Mouse (Mus musculus) thymus, adult 18-20 months (tissue): ENCODE measurements around the gene Defb35.
"Not testable (repeated sequence)": the region's sequence is repeated elsewhere in the genome, so short reads cannot be mapped to it uniquely, and the experiment has no call there.

Experiments
- DNase-seq, 2 experiments: peaks; one replicate each; pipeline ENCODE4 v3.0.0; 2022; ENCODE audit warnings: mixed read lengths in 2 of 2

Gene Defb35

DNA sequence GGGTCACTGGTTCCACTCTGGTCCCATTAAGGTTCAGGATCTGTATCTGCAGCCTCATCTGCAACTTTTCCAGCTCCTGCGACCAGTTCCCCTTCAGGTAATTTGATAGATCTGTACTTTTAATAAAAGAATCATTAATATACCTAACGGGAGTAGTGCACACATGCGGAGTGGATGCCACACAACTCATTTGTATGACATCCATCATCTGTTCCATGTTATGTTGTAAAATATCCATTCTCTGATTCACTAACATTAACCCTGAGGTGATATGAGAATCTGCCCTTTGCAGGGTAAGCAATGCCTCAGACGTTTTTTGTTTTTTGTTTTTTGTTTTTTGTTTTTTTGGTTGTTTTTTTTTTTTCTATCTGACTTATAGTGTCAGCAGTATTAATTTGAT is at the start of gene Defb35:
Gene Defb35 (plus strand): TSS at position 301 of the 400 bp plus-strand sequence.
- not testable (repeated sequence) for DNase-seq

- not testable (repeated sequence) for DNase-seq
Observed at GRCm38 (mm10) chr8:21906290-21906689, 31.9 kb upstream of the Defb35 start, which contains the start of gene Defb11. Gene Defb11, minus strand, starts transcription at chr8:21906412.

DNA sequence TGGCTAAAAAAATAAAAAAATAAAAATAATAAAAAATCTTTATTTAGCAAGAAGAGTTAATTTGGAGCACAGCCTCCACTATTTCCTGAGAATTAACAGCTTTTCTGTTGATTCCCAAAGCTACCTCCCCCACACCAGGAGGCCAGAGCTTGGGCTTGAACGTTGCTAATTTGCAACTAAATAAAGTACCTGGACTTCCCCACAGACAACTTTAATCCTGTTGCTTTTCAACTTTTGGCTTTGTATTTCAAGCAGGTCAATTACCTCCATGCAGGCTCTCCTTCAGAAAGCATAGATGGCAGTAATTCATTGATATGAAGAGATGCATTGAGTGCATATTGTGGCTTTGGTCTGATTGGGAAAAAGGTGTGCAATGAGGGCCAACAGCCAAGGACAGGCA is 26.2 kb upstream of the Defb35 start:
- no peak for DNase-seq

- DNase-seq, result no peak
Observed at GRCm38 (mm10) chr8:21912554-21912953, 25.6 kb upstream of the Defb35 start.

- DNase-seq, result no peak
Observed at GRCm38 (mm10) chr8:21915625-21916024, 22.5 kb upstream of the Defb35 start.

- not testable (repeated sequence) for DNase-seq
Observed at GRCm38 (mm10) chr8:21930754-21931153, 7.4 kb upstream of the Defb35 start.

- no peak for DNase-seq
Observed at GRCm38 (mm10) chr8:21932610-21933009, 5.5 kb upstream of the Defb35 start, which contains the start of gene Defb15. Gene Defb15, minus strand, starts transcription at chr8:21932710.

DNA sequence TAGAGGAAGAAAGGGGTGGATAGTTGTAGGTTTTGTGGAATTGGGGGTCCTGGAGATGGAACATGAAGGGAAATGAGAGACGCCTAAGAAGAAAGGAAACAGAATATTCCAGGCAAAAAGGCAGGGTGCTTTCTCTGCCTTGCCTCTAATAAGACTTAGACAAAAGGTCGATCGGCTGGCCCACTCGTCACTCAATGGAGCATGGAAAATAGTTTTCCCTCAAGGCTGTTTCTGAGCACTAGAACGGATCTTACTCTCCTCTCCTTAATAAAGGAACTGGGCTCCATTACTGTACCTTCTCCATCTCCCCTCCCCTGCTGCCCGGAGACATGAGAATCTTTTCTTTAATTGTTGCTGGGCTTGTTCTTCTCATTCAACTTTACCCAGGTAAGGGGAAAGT is 8.3 kb downstream of the Defb35 start, which contains the start of gene Defb13:
Gene Defb13 (plus strand): TSS at position 301 of the 400 bp plus-strand sequence.
- no peak for DNase-seq

DNA sequence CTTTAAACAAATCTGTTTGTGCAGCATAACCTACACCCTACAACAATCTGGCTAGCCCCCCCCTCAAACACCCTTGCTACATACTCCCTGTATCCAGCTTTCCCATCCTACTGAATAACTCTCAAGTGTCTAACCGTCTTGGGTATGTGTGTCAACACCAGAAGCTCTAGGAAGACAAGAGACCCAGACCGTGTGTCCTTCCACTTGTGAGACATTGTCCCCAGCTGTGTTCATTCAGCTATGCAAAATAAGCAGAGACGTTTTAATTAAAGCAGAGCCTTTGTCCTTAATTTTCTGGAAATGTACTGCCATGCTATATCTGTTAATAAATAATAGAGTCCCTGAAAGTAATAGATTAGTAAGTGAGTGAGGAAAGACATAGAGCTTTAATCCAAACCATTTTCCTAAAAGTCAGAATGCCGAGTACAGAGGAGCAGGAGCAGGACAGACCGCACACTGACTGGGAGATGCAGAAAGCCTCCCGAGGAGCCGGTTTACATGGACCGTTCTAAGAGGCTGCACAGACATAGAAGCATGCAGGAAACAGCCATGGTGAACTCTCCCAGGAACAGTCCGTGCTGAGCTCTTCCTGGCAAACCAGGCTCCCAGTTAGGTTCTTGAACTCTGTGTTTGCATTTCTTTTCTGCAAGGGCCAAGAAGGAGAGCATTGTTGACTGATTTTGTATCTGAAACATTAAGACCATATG is 9.3 kb downstream of the Defb35 start:
- DNase-seq, result no peak

GRCm38 (mm10) chr8:21955321-21955720 is 17.2 kb downstream of the Defb35 start:
- no peak for DNase-seq

- DNase-seq, result no peak
Observed at GRCm38 (mm10) chr8:21956336-21956735, 18.2 kb downstream of the Defb35 start.

- DNase-seq, result no peak
Observed at GRCm38 (mm10) chr8:21958414-21958813, 20.3 kb downstream of the Defb35 start, which contains the start of gene Fam90a1a. Gene Fam90a1a, plus strand, starts transcription at chr8:21958714.

DNA sequence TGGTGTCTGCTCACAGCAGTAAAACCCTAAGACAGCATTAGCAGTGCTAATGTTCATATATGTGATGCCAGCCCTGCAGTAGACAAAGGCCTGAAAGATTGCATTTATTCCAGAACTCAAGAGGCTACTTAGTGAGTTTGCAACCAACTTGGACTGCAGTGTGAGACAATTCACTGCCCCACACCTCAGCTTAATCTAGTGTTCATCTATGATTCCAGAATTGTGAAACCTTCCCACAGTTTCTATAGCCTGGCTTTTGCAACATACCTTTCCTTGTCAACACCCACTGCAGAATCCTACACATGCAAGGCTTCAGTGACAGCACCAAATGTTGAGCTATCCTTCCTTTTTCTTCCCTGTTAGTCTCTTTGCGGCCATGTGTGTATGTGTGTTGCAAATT is 28.5 kb downstream of the Defb35 start:
- DNase-seq, result no peak

- no peak for DNase-seq
Observed at GRCm38 (mm10) chr8:21969475-21969874, 31.3 kb downstream of the Defb35 start, which contains the start of gene Ccdc70. Gene Ccdc70, plus strand, starts transcription at chr8:21969775.

DNA sequence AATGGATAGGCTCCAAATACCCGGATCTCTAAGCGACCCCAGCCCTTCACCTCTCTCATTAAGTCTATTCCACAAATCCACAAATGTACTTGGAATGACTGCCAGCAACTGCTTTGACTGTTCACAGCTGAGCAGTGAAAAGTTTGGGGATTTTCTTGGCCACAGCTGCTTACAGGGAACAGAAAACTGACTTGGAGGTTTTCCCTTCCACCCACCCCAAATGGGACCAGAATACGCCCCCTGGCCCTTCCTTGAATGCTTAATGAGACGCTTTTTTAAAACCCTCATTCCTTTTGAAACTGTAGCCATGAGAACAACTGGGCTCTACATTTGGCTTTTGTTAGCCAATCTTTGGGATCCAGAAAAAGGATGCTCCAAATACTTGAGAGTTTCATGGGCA is 40.0 kb downstream of the Defb35 start:
- no peak for DNase-seq

GRCm38 (mm10) chr8:21981664-21982337 is 43.6 kb downstream of the Defb35 start:
- no peak for DNase-seq
